Mouse (Mus musculus) hindbrain, postnatal 0 days (tissue): ENCODE measurements at regions not wholly inside any gene's neighbourhood (a gene's known extent, or its start where the extent isn't known, plus 50 kb on each side); places are given as distances from the start of the nearest gene placed in this dataset.
A peak's percentile ranks its signal among the peaks of the same experiment; 100 is the strongest.
"Not testable (repeated sequence)": the region's sequence is repeated elsewhere in the genome, so short reads cannot be mapped to it uniquely, and the experiment has no call there.

Experiments used
- ATAC-seq: fragments of 200-750 bp; cut with Nextera tagmentation; 2 replicates; pipeline ENCODE4 v1.8.0; 2017; ENCODE audit warnings: mild to moderate bottlenecking, moderate TSS enrichment, moderate library complexity
- DNase-seq: peaks from one replicate; pipeline ENCODE4 v3.0.0-alpha.2; 2015; ENCODE audit warnings: low spot score
- H3K27ac ChIP-seq: fragments of 300-500 bp; sonication (generic); 2 replicates; pipeline ENCODE4 v1.5.1; 2014; ENCODE audit warnings: mild to moderate bottlenecking
- H3K27me3 ChIP-seq: fragments of 300-500 bp; sonication (generic); 2 replicates; pipeline ENCODE4 v1.6.1; 2014; ENCODE audit warnings: low read length, mixed read lengths; ENCODE audit not compliant: insufficient read depth
- H3K36me3 ChIP-seq: fragments of 300-500 bp; sonication (generic); 2 replicates; pipeline ENCODE4 v1.6.1; 2014; ENCODE audit warnings: low read length, mixed read lengths; ENCODE audit not compliant: insufficient read depth
- H3K4me1 ChIP-seq: fragments of 300-500 bp; sonication (generic); 2 replicates; pipeline ENCODE4 v1.6.1; 2014; ENCODE audit warnings: antibody characterized with exemption, low read length, mixed read lengths; ENCODE audit not compliant: insufficient read depth
- H3K4me2 ChIP-seq: fragments of 300-500 bp; sonication (generic); 2 replicates; pipeline ENCODE4 v1.6.1; 2014; ENCODE audit warnings: low read depth, mild to moderate bottlenecking, low read length, moderate library complexity, mixed read lengths
- H3K4me3 ChIP-seq: fragments of 300-500 bp; sonication (generic); 2 replicates; pipeline ENCODE4 v1.5.1; 2014; ENCODE audit warnings: low read length
- H3K9ac ChIP-seq: fragments of 300-500 bp; sonication (generic); replicated peaks from 2 replicates; pipeline ENCODE4 v1.6.1; 2014; ENCODE audit warnings: mild to moderate bottlenecking, low read length, moderate library complexity, mixed read lengths
- H3K9me3 ChIP-seq: fragments of 300-500 bp; sonication (generic); 2 replicates; pipeline ENCODE4 v1.6.1; 2016; ENCODE audit warnings: low read length, mixed read lengths
- CTCF ChIP-seq: IDR thresholded peaks from 2 replicates; pipeline ENCODE4 v1.5.1; 2016; ENCODE audit warnings: antibody characterized with exemption, control low read depth, low read depth
- WGBS: fragments of 180-500 bp; shearing (Covaris S2); extraction: QIAGEN DNeasy Blood & Tissue Kit; methylation state at CpG from one replicate; pipeline ENCODE4 v1.1.7; 2014; 5-methylcytosine and 5-hydroxymethylcytosine counted together

DNA sequence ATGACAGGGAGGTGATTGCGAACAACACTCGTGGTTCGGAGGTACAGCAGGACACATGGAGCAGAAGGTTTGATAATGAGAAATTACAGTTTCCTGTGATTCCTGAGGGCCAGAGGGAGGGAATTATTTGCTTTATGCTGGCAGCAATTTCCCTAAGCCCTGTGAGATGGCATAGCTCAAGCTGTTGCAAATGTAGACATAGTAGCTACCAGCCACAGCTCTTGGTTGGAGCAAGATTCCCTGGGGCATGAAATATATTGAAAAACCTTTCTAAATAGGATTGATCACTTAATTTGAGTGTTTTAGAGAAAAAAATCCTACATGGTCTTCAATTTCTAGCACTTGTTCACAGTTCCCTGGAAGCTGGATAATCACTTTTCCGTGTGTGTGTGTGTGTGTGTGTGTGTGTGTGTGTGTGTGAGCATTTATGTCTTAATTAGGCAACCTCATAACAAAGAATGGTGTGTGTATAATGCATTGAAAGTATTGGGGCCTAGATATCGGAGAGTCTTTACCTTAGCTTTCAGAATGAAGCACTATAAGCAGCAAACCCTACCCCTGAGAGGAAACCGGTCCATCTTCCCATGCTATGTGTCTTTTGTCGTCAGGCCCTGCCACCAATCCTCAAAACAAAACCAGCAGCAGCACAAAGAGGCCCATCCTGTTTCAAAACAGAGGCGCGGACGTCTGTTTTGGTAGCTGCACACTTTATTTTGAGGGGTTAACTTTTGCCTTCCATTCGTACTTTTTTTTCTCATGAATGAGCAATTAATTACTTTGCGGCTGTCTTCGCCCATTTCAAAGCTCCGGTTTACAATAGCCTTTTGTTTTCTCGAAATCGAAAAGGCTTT is 172.7 kb upstream of the G2e3 start:
- TF ChIP-seq CTCF, result no peak
- ATAC-seq, result peak; percentile 58; the same call in 1 of the 2 replicates
- H3K27me3 ChIP-seq, result no peaks in the 10 kb centered on the region
- peak; percentile 31 for DNase-seq
- no peak overlapping the region for H3K9ac ChIP-seq
- H3K36me3 ChIP-seq, result no peaks in the 10 kb centered on the region
- no peaks in the 10 kb centered on the region for H3K4me1 ChIP-seq
- H3K4me2 ChIP-seq, result peak overlapping the region; percentile 37; the same call in 1 of the 2 replicates
- no peak overlapping the region for H3K4me3 ChIP-seq
- 19% methylated on average over 16 of the region's 16 CpGs for WGBS
- H3K9me3 ChIP-seq, result no peaks in the 10 kb centered on the region
- H3K27ac ChIP-seq, result no peak overlapping the region

DNA sequence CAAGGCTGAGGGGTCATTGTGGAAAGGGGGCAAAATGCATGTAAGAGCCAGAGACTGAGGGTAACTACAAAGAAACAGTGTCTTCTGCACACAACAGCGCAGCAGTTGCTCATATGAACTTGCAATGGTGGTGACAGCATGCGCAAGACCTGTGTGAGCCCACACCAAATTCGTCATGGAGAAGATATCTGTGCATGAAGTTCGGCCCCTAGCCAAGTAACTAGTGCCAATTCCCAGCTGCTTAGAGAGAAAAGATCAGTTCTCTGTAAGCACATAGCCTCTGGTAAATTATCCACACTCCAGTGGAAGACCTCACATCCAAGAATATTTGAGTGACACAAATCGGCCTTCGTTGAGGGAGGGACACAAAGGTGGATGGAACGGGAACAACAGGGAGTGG is 182.7 kb upstream of the G2e3 start:
- Histone ChIP-seq H3K36me3 (no peaks in the 10 kb centered on the region), H3K4me3 (no peak overlapping the region), H3K4me1 (no peaks in the 10 kb centered on the region), H3K9ac (no peak overlapping the region), H3K27me3 (no peaks in the 10 kb centered on the region), H3K4me2 (no peak overlapping the region), H3K9me3 (no peaks in the 10 kb centered on the region; the same call in 1 of the 2 replicates), H3K27ac (no peak overlapping the region)
- WGBS, result 77% methylated on average over 7 of the region's 7 CpGs
- ATAC-seq (no peak), DNase-seq (peak; percentile 33)
- TF ChIP-seq CTCF, result no peak

DNA sequence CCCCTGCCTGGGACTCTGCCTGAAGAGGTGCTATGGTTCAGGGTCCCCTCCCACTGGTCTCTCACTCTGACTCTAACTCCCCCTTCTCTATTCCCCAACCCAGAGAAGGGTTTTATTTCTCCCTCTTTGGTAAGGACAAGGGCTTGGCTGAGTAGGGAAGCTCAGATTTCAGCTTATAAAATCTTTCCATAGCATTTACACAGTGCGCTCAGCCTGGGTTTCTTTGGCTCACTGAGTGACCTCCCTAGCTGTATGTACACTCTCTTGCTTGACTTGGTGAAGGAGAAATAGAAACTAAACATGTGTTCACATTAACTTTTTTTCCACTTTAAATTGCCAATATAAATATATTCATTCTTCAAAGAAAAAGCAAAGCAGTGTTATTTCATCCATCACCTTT is 186.9 kb upstream of the G2e3 start:
- WGBS, result 100% methylated on average over 1 of the region's 1 CpGs
- ATAC-seq, result no peak
- H3K27ac ChIP-seq, result no peak overlapping the region

DNA sequence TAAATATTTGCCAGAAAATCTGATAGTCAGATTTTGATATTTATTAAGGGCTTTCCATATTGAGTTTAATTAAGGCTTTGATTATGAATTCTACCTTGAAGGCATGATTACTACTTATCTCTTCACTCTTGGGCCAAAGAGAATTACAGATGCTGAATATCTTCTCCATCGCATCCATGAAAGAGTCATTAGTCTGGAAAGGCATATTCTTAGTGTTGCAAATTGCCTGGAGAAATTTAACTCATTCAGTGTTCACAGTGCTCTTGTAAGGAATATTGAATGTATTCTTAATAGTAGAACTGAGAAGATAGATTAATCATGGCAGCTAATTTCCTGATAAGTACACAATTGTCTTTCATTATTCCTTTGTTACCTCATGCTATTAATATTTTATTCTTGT is 187.7 kb upstream of the G2e3 start:
- ATAC-seq (no peak), DNase-seq (no peak)
- H3K9me3 ChIP-seq, result no peaks in the 10 kb centered on the region; the same call in 1 of the 2 replicates
- no peaks in the 10 kb centered on the region for H3K27me3 ChIP-seq
- no peak overlapping the region for H3K4me2 ChIP-seq
- H3K36me3 ChIP-seq, result no peaks in the 10 kb centered on the region
- H3K27ac ChIP-seq, result no peak overlapping the region
- no peak overlapping the region for H3K9ac ChIP-seq
- H3K4me3 ChIP-seq, result no peak overlapping the region
- H3K4me1 ChIP-seq, result no peaks in the 10 kb centered on the region
- no peak for TF ChIP-seq CTCF
- WGBS, result 58% methylated on average over 1 of the region's 1 CpGs

More for the DNA sequence above, 186.9 kb upstream of the G2e3 start:
- DNase-seq, result no peak
- no peak for TF ChIP-seq CTCF
- Histone ChIP-seq H3K4me3 (no peak overlapping the region), H3K36me3 (no peaks in the 10 kb centered on the region), H3K4me1 (no peaks in the 10 kb centered on the region), H3K4me2 (no peak overlapping the region), H3K9me3 (no peaks in the 10 kb centered on the region; the same call in 1 of the 2 replicates), H3K9ac (no peak overlapping the region), H3K27me3 (no peaks in the 10 kb centered on the region)

DNA sequence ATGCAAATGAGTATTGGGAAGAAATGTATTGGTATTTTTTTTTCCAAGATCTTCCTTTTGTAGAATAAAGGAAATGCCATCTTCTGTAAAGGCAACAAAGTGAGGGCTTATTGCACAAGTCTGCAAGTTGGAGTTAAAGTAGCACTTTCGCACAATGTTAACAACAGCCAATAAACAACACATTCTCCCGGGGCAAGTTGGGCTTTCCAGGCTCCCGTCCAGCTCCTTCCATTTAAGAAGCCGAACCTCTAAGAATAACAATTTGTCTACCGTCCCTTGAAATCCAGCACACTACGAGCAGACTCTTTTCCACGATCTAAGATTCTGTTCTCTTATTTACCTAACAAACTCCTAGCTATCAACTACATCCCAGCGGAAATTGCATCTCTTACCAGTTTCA is 199.9 kb upstream of the G2e3 start:
- DNase-seq (no peak), ATAC-seq (no peak)
- 77% methylated on average over 8 of the region's 8 CpGs for WGBS
- Histone ChIP-seq H3K27ac (no peak overlapping the region), H3K4me1 (no peaks in the 10 kb centered on the region), H3K9ac (no peak overlapping the region), H3K36me3 (no peaks in the 10 kb centered on the region), H3K9me3 (no peaks in the 10 kb centered on the region), H3K4me2 (no peak overlapping the region), H3K27me3 (no peaks in the 10 kb centered on the region), H3K4me3 (no peak overlapping the region)
- TF ChIP-seq CTCF, result no peak

DNA sequence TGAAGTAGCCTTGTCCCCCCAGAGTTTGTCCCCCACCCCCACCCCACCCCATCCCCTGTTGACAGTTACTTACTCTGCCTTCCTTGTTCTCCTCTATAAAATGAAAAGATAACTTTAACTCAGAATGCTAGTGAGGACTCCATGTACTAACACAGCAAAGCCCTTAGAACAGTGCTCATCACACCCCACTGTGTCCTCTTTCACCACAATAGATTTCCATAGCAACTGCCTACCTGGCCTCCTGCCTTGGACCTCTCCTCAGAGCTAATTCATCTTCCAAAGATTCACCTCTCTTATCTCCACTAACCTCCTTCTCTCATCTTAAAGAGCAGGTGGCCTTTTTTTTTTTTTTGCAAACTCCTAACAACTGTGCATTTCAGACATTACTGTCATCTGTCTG is 204.0 kb upstream of the G2e3 start:
- Histone ChIP-seq H3K9me3 (no peaks in the 10 kb centered on the region), H3K4me1 (no peaks in the 10 kb centered on the region), H3K27ac (no peak overlapping the region), H3K4me3 (no peak overlapping the region), H3K36me3 (no peaks in the 10 kb centered on the region), H3K27me3 (no peaks in the 10 kb centered on the region), H3K4me2 (no peak overlapping the region), H3K9ac (no peak overlapping the region)
- TF ChIP-seq CTCF, result no peak
- DNase-seq, result no peak
- no peak for ATAC-seq

DNA sequence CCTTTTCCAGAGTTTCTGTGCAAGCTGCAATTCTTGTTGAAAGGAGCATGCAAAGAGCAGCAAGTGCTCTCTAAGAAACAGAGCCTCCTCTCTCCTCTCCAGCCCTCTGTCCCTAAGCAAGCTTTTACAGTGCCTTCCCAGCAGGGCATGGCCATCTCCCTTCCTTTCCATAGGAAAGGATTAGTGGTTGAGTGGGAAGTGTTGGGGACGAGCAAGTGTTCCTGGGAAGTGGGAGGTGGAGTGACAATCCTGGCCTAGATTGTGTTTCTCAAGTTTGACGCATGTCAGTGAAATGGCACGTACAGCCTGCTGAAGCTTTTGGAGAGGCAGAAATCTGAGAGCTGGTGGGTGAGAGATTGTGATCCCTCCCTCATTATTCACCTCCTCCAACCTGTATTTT is 204.7 kb upstream of the G2e3 start:
- Histone ChIP-seq H3K9me3 (no peaks in the 10 kb centered on the region), H3K36me3 (no peaks in the 10 kb centered on the region), H3K27me3 (no peaks in the 10 kb centered on the region), H3K9ac (no peak overlapping the region), H3K27ac (no peak overlapping the region), H3K4me2 (no peak overlapping the region), H3K4me3 (no peak overlapping the region), H3K4me1 (no peaks in the 10 kb centered on the region)
- ATAC-seq (no peak), DNase-seq (no peak)
- 65% methylated on average over 3 of the region's 3 CpGs for WGBS
- no peak for TF ChIP-seq CTCF

DNA sequence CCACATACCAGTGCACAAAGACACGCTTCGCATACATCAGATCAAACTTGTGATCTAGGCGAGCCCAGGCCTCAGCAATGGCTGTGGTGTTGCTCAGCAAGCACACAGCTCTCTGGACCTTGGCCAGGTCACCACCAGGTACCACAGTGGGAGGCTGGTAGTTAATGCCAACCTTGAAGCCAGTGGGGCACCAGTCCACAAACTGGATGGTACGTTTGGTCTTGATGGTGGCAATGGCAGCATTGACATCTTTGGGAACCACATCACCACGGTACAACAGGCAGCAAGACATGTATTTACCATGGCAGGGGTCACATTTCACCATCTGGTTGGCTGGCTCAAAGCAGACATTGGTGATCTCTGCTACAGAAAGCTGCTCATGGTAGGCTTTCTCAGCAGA is 214.2 kb upstream of the G2e3 start:
- H3K9me3 ChIP-seq, H3K4me1 ChIP-seq, H3K4me3 ChIP-seq, H3K9ac ChIP-seq, DNase-seq, H3K27me3 ChIP-seq, H3K27ac ChIP-seq, H3K36me3 ChIP-seq, ATAC-seq, H3K4me2 ChIP-seq: not testable (repeated sequence)
- WGBS, result 81% methylated on average over 5 of the region's 5 CpGs
